Comparison of ENCODE assay signal across 14 mouse cellular contexts in the genomic region with DNA sequence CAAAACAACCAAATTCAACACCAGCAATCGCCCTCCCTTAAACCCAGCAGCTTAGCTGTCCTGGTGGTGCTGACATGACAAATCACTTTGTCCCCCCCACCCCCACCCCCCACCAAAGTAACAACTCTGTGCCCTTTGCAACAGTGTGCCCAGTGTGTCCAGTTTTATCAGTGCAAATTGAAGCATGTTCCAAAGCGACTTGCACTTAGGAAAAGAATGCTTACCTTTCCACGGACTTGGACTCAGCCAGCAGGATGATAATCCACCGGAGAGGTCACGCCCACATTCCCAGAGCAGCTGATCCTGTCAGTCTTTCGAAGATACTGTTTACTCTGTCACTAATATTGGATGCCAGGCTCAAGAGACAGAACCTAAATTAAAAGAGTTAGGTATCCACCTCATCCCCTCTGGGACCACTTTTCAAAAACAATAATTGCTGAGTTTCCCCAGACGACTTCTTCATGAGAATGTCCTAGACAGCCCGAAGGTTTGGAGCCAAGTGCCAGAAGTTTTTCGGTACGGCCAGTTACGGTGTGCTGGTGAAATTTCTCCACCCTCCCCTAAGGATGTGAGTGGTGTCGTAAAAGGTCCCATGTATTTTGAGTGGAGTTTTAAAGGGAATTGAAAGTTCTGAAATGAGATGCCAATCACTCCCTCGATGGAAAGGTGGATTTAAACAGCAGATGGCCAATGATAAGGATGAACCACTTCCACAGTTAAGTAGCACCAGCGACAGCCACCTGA. TPM values are rescaled to one million over a fixed set of nuclear protein-coding genes. Genes with fewer than 3 reads are reported as not detected.
DNase-seq lines count a peak whose midpoint lies in the region; ATAC-seq and TF ChIP-seq lines count a peak whose summit lies in the region.
"Had no signal": no experiment of that assay in that cellular context is flagged by ENCODE, and none has a peak within 500 bp of the region (broad histone marks: within the 10 kb centered on the region; RNA-seq: fewer than 3 reads in every experiment).

Mlip (minus strand) TSS at position 538 of the 744 bp plus-strand sequence.

- DNase-seq in left cerebral cortex, adult 18-20 months (ENCODE audit: low spot score in 2 of 2), result no peak
- DNase-seq in left cerebral cortex, adult 11 months (ENCODE audit: low spot score), result no peak
- DNase-seq in gonadal fat pad, adult 2 months (ENCODE audit: low read depth), result peak; percentile 71
- DNase-seq in heart, postnatal 14 days, result peak; percentile 12 to 51
- peak; percentile 35 for DNase-seq in limb, embryonic 14.5 days (ENCODE audit: low spot score)
- no peak for DNase-seq in testis, postnatal 10 days (ENCODE audit: low spot score)
- DNase-seq in urinary bladder, postnatal 25 days (ENCODE audit: low spot score), result no peak
- DNase-seq: kidney, postnatal 36 days; lung, postnatal 10 days had no signal

- H3K9ac ChIP-seq in limb, embryonic 14.5 days (ENCODE audit: low read depth, low read length, severe bottlenecking), result no peak within 1 kb of the TSS
- H3K9ac ChIP-seq in neural tube, embryonic 15.5 days (replicated peaks), result no peak within 1 kb of the TSS
- H3K9ac ChIP-seq: forebrain, embryonic 12.5 days; stomach, embryonic 15.5 days had no signal

- no peak within 1 kb of the TSS for H3K4me2 ChIP-seq in limb, embryonic 14.5 days (replicated peaks; ENCODE audit: low read depth, low read length, severe bottlenecking)
- H3K4me2 ChIP-seq in neural tube, embryonic 15.5 days, result no peak within 1 kb of the TSS
- H3K4me2 ChIP-seq: forebrain, embryonic 12.5 days; stomach, embryonic 15.5 days had no signal

- no peak for TF ChIP-seq POLR2A in limb, embryonic 14.5 days (IDR thresholded peaks at IDR 0.05; ENCODE audit: borderline replicate concordance, extremely low read depth, insufficient read depth, insufficient read length)

- H3K4me1 ChIP-seq in limb, embryonic 14.5 days (ENCODE audit: control insufficient read depth, insufficient read depth, low read length), result 0 out of 2 replicates have a peak, but pooled peaks cover 2% of the 10 kb centered on the region
- no peaks in the 10 kb centered on the region for H3K4me1 ChIP-seq in neural tube, embryonic 15.5 days
- H3K4me1 ChIP-seq: forebrain, embryonic 12.5 days; stomach, embryonic 15.5 days had no signal

- H3K27ac ChIP-seq in limb, embryonic 14.5 days (replicated peaks; ENCODE audit: low read depth, low read length), result no peak within 1 kb of the TSS
- H3K27ac ChIP-seq in neural tube, embryonic 15.5 days (replicated peaks), result no peak within 1 kb of the TSS
- H3K27ac ChIP-seq: forebrain, embryonic 12.5 days; hindbrain, postnatal 0 days; stomach, embryonic 15.5 days had no signal

- WGBS in limb, embryonic 14.5 days, result 46% methylated on average over 14 of the region's 14 CpGs
- 85% methylated on average over 14 of the region's 14 CpGs for WGBS in neural tube, embryonic 15.5 days

- intact Hi-C loops in heart, postnatal 14 days (cut with DNase I), result no loop called here

- no peaks in the 10 kb centered on the region for H3K36me3 ChIP-seq in limb, embryonic 14.5 days (ENCODE audit: control insufficient read depth, insufficient read depth, low read length)
- no peaks in the 10 kb centered on the region for H3K36me3 ChIP-seq in neural tube, embryonic 15.5 days
- H3K36me3 ChIP-seq: forebrain, embryonic 12.5 days; stomach, embryonic 15.5 days had no signal

- H3K9me3 ChIP-seq in limb, embryonic 14.5 days (ENCODE audit: control insufficient read depth, low read length), result no peaks in the 10 kb centered on the region
- H3K9me3 ChIP-seq in neural tube, embryonic 15.5 days (replicated peaks), result no peaks in the 10 kb centered on the region
- H3K9me3 ChIP-seq: forebrain, embryonic 12.5 days; stomach, embryonic 15.5 days had no signal

- ATAC-seq in limb, embryonic 14.5 days (ENCODE audit: low FRiP score, low read depth), result no peak
- ATAC-seq in neural tube, embryonic 15.5 days (ENCODE audit: low FRiP score), result no peak
- ATAC-seq: hindbrain, postnatal 0 days had no signal

- no peak within 1 kb of the TSS for H3K4me3 ChIP-seq in limb, embryonic 14.5 days (replicated peaks; ENCODE audit: low read length)
- no peak within 1 kb of the TSS for H3K4me3 ChIP-seq in neural tube, embryonic 15.5 days (replicated peaks)
- H3K4me3 ChIP-seq: forebrain, embryonic 12.5 days; stomach, embryonic 15.5 days had no signal

- H3K27me3 ChIP-seq in limb, embryonic 14.5 days (ENCODE audit: control insufficient read depth, insufficient read depth, low read length), result no peaks in the 10 kb centered on the region
- no peaks in the 10 kb centered on the region for H3K27me3 ChIP-seq in neural tube, embryonic 15.5 days (replicated peaks)
- H3K27me3 ChIP-seq: forebrain, embryonic 12.5 days; stomach, embryonic 15.5 days had no signal

RNA-seq across cellular contexts. Expression of gene Mlip, which starts in this region (rescaled TPM):
- 100 to 1,000 TPM; 118 to 137 TPM for total RNA-seq in left cerebral cortex, adult 18-20 months (2021)
- 0.07 and 0.10 TPM in 2 replicates for polyA plus RNA-seq in gonadal fat pad, adult 2 months (2012; rRNA removed)
- total RNA-seq in heart, postnatal 14 days (2021), result 100 to 1,000 TPM; 133 to 137 TPM
- polyA plus RNA-seq in limb, embryonic 14.5 days (2012; rRNA removed), result 0.69 and 0.80 TPM in 2 replicates
- 0.47 and 1.6 TPM in 2 replicates for polyA plus RNA-seq in limb, embryonic 14.5 days (2014; fragmentation: Nextera tagmentation; extraction: Ambion mirVana)
- 1.4 and 1.8 TPM in 2 replicates for polyA plus RNA-seq in neural tube, embryonic 15.5 days (2015; fragmentation: Nextera tagmentation; extraction: Ambion mirVana)
- total RNA-seq: common myeloid progenitor, adult 5-6 weeks had no signal

Comparison
In these comparisons a context has a peak if more than half of its experiments do, and no peak if none do; other contexts are left out.
1. Peak in DNase-seq in gonadal fat pad, adult 2 months; RNA of the gene not detected or under 1 TPM.
2. DNase-seq: peak in heart, postnatal 14 days (2 of 2) and limb, embryonic 14.5 days (single experiment); none in left cerebral cortex, adult 18-20 months (0 of 2), left cerebral cortex, adult 11 months (single experiment), testis, postnatal 10 days (single experiment) and urinary bladder, postnatal 25 days (single experiment).